ENCODE assay signal across 12 mouse cellular contexts in the genomic region with DNA sequence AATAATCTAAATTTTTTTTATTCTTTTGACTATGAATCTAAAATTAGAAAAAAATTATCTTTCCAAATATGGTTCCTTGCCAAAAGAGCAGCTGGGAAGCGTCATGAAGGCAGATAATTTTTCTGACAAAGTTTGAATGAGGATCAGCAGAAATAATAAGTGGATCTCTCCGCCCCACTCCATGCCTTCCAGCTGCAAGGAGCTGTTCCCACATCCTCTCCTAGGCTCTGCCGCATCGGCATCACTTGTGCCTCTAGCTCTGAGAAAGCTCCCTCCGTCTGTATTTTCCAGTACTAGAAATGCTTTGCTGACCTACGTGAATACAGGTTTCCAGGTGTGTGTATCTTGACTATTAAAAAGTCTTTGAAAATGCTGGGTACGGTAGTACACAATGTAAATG.
DNase-seq lines count a peak whose midpoint lies in the region; ATAC-seq and TF ChIP-seq lines count a peak whose summit lies in the region.
"Had no signal": no experiment of that assay in that cellular context is flagged by ENCODE, and none has a peak within 500 bp of the region (broad histone marks: within the 10 kb centered on the region; RNA-seq: fewer than 3 reads in every experiment).

No protein-coding gene starts in this region.

- H3K36me3 ChIP-seq in forebrain, embryonic 15.5 days, result no peaks in the 10 kb centered on the region
- H3K36me3 ChIP-seq in forebrain, embryonic 13.5 days (ENCODE audit: poor library complexity, severe bottlenecking), result no peaks in the 10 kb centered on the region
- no peaks in the 10 kb centered on the region for H3K36me3 ChIP-seq in stomach, embryonic 14.5 days (ENCODE audit: control insufficient read depth, insufficient read depth, low read length)
- H3K36me3 ChIP-seq in stomach, postnatal 0 days (ENCODE audit: control insufficient read depth, insufficient read depth, low read length), result no peaks in the 10 kb centered on the region
- H3K36me3 ChIP-seq: limb, embryonic 10.5 days had no signal

- H3K4me1 ChIP-seq in forebrain, embryonic 15.5 days, result peaks cover 5% of the 10 kb centered on the region; the same call in 1 of the 2 replicates
- H3K4me1 ChIP-seq in forebrain, embryonic 13.5 days, result peaks cover 10% of the 10 kb centered on the region
- 0 out of 2 replicates have a peak, but pooled peaks cover 3% of the 10 kb centered on the region for H3K4me1 ChIP-seq in stomach, embryonic 14.5 days (ENCODE audit: control insufficient read depth, insufficient read depth, low read length)
- H3K4me1 ChIP-seq in stomach, postnatal 0 days (replicated peaks; ENCODE audit: control insufficient read depth, insufficient read depth), result no peaks in the 10 kb centered on the region
- H3K4me1 ChIP-seq: limb, embryonic 10.5 days had no signal

- WGBS in forebrain, embryonic 15.5 days, result 49% methylated on average over 7 of the region's 7 CpGs
- 60% methylated on average over 7 of the region's 7 CpGs for WGBS in forebrain, embryonic 13.5 days
- 48% methylated on average over 7 of the region's 7 CpGs for WGBS in stomach, embryonic 14.5 days
- WGBS in stomach, postnatal 0 days, result 41% methylated on average over 7 of the region's 7 CpGs

- H3K9me3 ChIP-seq in forebrain, embryonic 15.5 days, result no peaks in the 10 kb centered on the region
- no peaks in the 10 kb centered on the region for H3K9me3 ChIP-seq in forebrain, embryonic 13.5 days (replicated peaks)
- no peaks in the 10 kb centered on the region for H3K9me3 ChIP-seq in stomach, embryonic 14.5 days (ENCODE audit: control insufficient read depth, low read depth, low read length)
- H3K9me3 ChIP-seq in stomach, postnatal 0 days (ENCODE audit: control insufficient read depth, low read length), result no peaks in the 10 kb centered on the region
- H3K9me3 ChIP-seq: limb, embryonic 10.5 days had no signal

- DNase-seq in kidney, postnatal 10 days, result peak; percentile 61
- no peak for DNase-seq in kidney, adult 18-20 months
- DNase-seq in stomach, postnatal 0 days (ENCODE audit: low spot score), result no peak
- peak; percentile 46 for DNase-seq in telencephalon, adult 2 months (ENCODE audit: low read depth, low spot score)
- DNase-seq in gastrocnemius, postnatal 4 days (ENCODE audit: low spot score in 2 of 2), result no peak
- DNase-seq: adrenal gland, postnatal 25 days; cerebellum, adult 11 months had no signal

- H3K4me3 ChIP-seq in forebrain, embryonic 15.5 days, result no peak overlapping the region
- H3K4me3 ChIP-seq in forebrain, embryonic 13.5 days, result no peak overlapping the region
- no peak overlapping the region for H3K4me3 ChIP-seq in stomach, embryonic 14.5 days (ENCODE audit: low read depth, low read length)
- no peak overlapping the region for H3K4me3 ChIP-seq in stomach, postnatal 0 days (ENCODE audit: low read depth, low read length)
- H3K4me3 ChIP-seq: limb, embryonic 10.5 days had no signal

- no peaks in the 10 kb centered on the region for H3K27me3 ChIP-seq in forebrain, embryonic 15.5 days
- no peaks in the 10 kb centered on the region for H3K27me3 ChIP-seq in forebrain, embryonic 13.5 days
- no peaks in the 10 kb centered on the region for H3K27me3 ChIP-seq in stomach, embryonic 14.5 days (ENCODE audit: control insufficient read depth, insufficient read depth, low read length)
- no peaks in the 10 kb centered on the region for H3K27me3 ChIP-seq in stomach, postnatal 0 days (ENCODE audit: control insufficient read depth, insufficient read depth, low read length)

- no peak overlapping the region for H3K9ac ChIP-seq in forebrain, embryonic 15.5 days (replicated peaks)
- H3K9ac ChIP-seq in forebrain, embryonic 13.5 days, result no peak overlapping the region
- H3K9ac ChIP-seq in stomach, embryonic 14.5 days (replicated peaks; ENCODE audit: low read depth, low read length), result no peak overlapping the region
- H3K9ac ChIP-seq in stomach, postnatal 0 days (ENCODE audit: low read length), result no peak overlapping the region

- no peak overlapping the region for H3K27ac ChIP-seq in forebrain, embryonic 15.5 days (replicated peaks)
- H3K27ac ChIP-seq in forebrain, embryonic 13.5 days, result no peak overlapping the region
- H3K27ac ChIP-seq in stomach, embryonic 14.5 days (ENCODE audit: low read length), result peak overlapping the region; percentile 66
- H3K27ac ChIP-seq in stomach, postnatal 0 days (replicated peaks), result no peak overlapping the region
- H3K27ac ChIP-seq: hindbrain, postnatal 0 days; limb, embryonic 10.5 days had no signal

- no peak overlapping the region for H3K4me2 ChIP-seq in forebrain, embryonic 15.5 days (replicated peaks)
- H3K4me2 ChIP-seq in forebrain, embryonic 13.5 days, result no peak overlapping the region
- H3K4me2 ChIP-seq in stomach, embryonic 14.5 days (replicated peaks; ENCODE audit: low read depth, low read length), result no peak overlapping the region
- H3K4me2 ChIP-seq in stomach, postnatal 0 days (replicated peaks; ENCODE audit: low read depth), result no peak overlapping the region

- TF ChIP-seq EP300 in stomach, postnatal 0 days (optimal IDR thresholded peaks at IDR 0.05), result no peak

- ATAC-seq in forebrain, embryonic 15.5 days (replicated peaks), result peak; percentile 63; the same call in 1 of the 2 replicates
- ATAC-seq in forebrain, embryonic 13.5 days, result no peak
- ATAC-seq in stomach, embryonic 14.5 days (ENCODE audit: insufficient number of reproducible peaks, insufficient read depth, low FRiP score, low read depth), result peak; percentile 72; the same call in 1 of the 2 replicates
- no peak for ATAC-seq in stomach, postnatal 0 days (ENCODE audit: low FRiP score, low TSS enrichment)
- ATAC-seq: hindbrain, postnatal 0 days had no signal

- no peak for TF ChIP-seq CTCF in stomach, postnatal 0 days (IDR thresholded peaks at IDR 0.05; ENCODE audit: low read depth)

Comparison
In these comparisons a context has a peak if more than half of its experiments do, and no peak if none do; other contexts are left out.
1. ATAC-seq: peak in forebrain, embryonic 15.5 days (single experiment) and stomach, embryonic 14.5 days (single experiment); none in forebrain, embryonic 13.5 days (single experiment) and stomach, postnatal 0 days (single experiment).
2. DNase-seq: peak in kidney, postnatal 10 days (single experiment) and telencephalon, adult 2 months (single experiment); none in kidney, adult 18-20 months (single experiment), stomach, postnatal 0 days (single experiment) and gastrocnemius, postnatal 4 days (0 of 2).